Mouse (Mus musculus) hindbrain, embryonic 13.5 days (tissue): ENCODE measurements around the gene Zfp683. TPM values are rescaled to one million over a fixed set of nuclear protein-coding genes. Genes with fewer than 3 reads are reported as not detected.

Experiments used
- ATAC-seq: fragments of 200-750 bp; cut with Nextera tagmentation; 2 replicates; pipeline ENCODE4 v1.8.0; 2017; ENCODE audit warnings: moderate TSS enrichment; ENCODE audit not compliant: low FRiP score
- H3K27ac ChIP-seq: fragments of 300-500 bp; sonication (generic); 2 replicates; pipeline ENCODE4 v1.5.1; 2015; ENCODE audit warnings: inconsistent platforms, mild to moderate bottlenecking, moderate library complexity
- H3K27me3 ChIP-seq: fragments of 300-500 bp; sonication (generic); 2 replicates; pipeline ENCODE4 v1.6.1; 2015; ENCODE audit warnings: mild to moderate bottlenecking, inconsistent platforms
- H3K36me3 ChIP-seq: fragments of 300-500 bp; sonication (generic); 2 replicates; pipeline ENCODE4 v1.6.1; 2015; ENCODE audit warnings: mild to moderate bottlenecking, inconsistent platforms
- H3K4me1 ChIP-seq: fragments of 300-500 bp; sonication (generic); replicated peaks from 2 replicates; pipeline ENCODE4 v1.6.1; 2015; ENCODE audit warnings: inconsistent platforms
- H3K4me2 ChIP-seq: fragments of 300-500 bp; sonication (generic); 2 replicates; pipeline ENCODE4 v1.6.1; 2015; ENCODE audit warnings: inconsistent platforms, mild to moderate bottlenecking, moderate library complexity
- H3K4me3 ChIP-seq: fragments of 300-500 bp; sonication (generic); 2 replicates; pipeline ENCODE4 v1.5.1; 2015; ENCODE audit warnings: mild to moderate bottlenecking, inconsistent platforms
- H3K9ac ChIP-seq: fragments of 300-500 bp; sonication (generic); 2 replicates; pipeline ENCODE4 v1.6.1; 2015; ENCODE audit warnings: mild to moderate bottlenecking, inconsistent platforms
- H3K9me3 ChIP-seq: fragments of 300-500 bp; sonication (generic); 2 replicates; pipeline ENCODE4 v1.6.1; 2016; ENCODE audit warnings: inconsistent platforms
- WGBS: fragments of 180-500 bp; shearing (Covaris S2); methylation state at CpG from one replicate; pipeline ENCODE4 v1.1.7; 2015; 5-methylcytosine and 5-hydroxymethylcytosine counted together
- polyA plus RNA-seq: library from polyadenylated mRNA; unstranded; fragments of >200 nt; fragmentation: Nextera tagmentation; extraction: Ambion mirVana; gene quantifications from 2 replicates; pipeline ENCODE4 v1.2.1, GENCODE M21; 2015

Zfp683 gene
- polyA plus RNA-seq, 1 experiment from 2014 or later: not detected

DNA sequence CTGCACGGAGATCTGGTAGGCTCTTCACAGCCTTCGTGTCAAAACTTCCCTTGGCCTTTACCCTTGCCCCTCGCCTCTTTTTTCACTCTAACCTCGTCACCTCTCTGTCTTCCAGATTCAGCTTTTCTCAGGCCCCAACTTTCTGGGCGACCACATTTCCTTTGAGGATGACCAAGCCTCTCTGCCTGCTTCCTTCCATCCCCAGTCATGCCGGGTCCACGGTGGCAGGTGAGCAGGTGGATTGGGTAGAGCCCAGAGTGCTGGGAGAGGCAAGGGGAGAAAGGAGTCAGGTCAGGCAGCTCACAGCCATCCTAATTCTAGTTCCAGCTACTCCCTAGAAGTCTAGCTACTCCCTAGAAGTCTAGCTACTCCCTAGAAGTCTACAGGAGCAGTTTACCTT is 28.8 kb downstream of the Zfp683 start:
- Histone ChIP-seq H3K4me1 (peaks cover 17% of the 10 kb centered on the region), H3K27ac (no peak overlapping the region), H3K4me3 (peak overlapping the region; percentile 46), H3K4me2 (peak overlapping the region; percentile 76), H3K9me3 (no peaks in the 10 kb centered on the region), H3K9ac (0 out of 2 replicates have a peak overlapping the region, but pooled peaks have one; percentile 55), H3K36me3 (no peaks in the 10 kb centered on the region), H3K27me3 (peaks cover 33% of the 10 kb centered on the region)
- ATAC-seq: no peak
- WGBS: 14% methylated on average over 7 of the region's 7 CpGs

DNA sequence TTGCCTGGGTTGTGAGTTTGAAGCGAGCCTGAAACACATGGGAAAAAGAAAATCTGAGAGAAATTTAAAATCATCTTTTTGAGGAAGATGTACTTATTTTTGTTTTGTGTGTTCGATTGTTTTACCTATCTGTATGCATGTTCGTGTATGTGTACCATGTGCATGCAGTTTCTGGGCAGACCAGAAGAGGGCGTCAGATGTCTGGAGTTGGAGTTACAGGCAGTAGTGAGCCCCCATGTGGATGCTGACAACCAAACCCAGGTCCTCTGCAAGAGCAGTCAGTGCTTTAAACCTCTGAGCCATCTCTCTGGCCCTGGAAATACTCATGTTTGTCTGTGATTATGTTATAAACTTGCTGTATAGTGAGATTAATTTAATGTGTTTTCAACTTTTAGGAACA is 31.4 kb downstream of the Zfp683 start:
- 87% methylated on average over 4 of the region's 4 CpGs for WGBS
- H3K4me2 ChIP-seq: no peak overlapping the region
- no peak for ATAC-seq
- no peak overlapping the region for H3K4me3 ChIP-seq
- H3K9me3 ChIP-seq: no peaks in the 10 kb centered on the region
- peaks cover 32% of the 10 kb centered on the region for H3K27me3 ChIP-seq
- peaks cover 13% of the 10 kb centered on the region for H3K4me1 ChIP-seq
- H3K36me3 ChIP-seq: no peaks in the 10 kb centered on the region
- H3K27ac ChIP-seq: no peak overlapping the region
- no peak overlapping the region for H3K9ac ChIP-seq

DNA sequence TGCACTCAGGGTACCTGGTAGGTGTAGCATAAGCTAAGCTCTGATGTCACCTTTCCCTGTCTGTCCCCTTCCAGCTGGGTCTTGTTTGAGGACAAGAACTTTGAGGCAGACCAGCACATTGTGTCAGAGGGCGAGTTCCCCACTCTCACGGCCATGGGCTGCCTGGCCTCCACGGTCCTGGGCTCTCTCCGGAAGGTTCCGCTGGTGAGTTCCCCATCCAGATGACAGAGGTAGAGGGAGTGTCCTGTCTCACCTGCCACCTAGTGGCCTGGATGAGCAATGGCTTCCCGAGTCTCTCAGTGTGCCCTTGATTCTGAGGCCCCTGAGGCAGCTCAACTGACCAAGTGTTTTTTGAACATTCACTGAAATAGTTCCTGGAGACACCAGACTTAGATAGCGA is 33.8 kb downstream of the Zfp683 start:
- H3K4me2 ChIP-seq: 0 out of 2 replicates have a peak overlapping the region, but pooled peaks have one; percentile 27
- ATAC-seq: no peak

DNA sequence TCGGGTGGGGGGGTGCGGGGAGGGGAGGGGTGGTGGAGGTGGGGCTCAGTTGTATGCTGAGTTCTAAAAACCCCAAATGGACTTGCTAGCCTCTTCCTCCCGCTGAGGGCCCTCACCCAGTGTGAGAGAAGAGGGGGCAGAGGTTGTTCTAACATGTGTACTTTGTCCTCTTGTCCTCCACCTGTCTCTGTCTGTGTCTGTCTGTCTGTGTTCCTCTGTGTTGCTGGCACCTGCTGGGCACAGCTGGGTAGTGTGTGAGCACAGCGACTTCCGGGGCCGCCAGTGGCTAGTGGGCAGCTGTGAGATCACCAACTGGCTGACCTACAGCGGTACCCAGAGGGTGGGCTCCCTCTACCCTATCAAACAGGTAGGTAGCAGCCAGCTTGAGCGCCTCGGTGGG is 35.4 kb downstream of the Zfp683 start:
- ATAC-seq: no peak
- Histone ChIP-seq H3K9ac (no peak overlapping the region), H3K27me3 (no peaks in the 10 kb centered on the region), H3K4me2 (no peak overlapping the region), H3K27ac (no peak overlapping the region), H3K4me3 (no peak overlapping the region), H3K36me3 (no peaks in the 10 kb centered on the region), H3K9me3 (no peaks in the 10 kb centered on the region), H3K4me1 (no peaks in the 10 kb centered on the region)
- 79% methylated on average over 9 of the region's 9 CpGs for WGBS

More for the DNA sequence above, 33.8 kb downstream of the Zfp683 start:
- H3K4me3 ChIP-seq: no peak overlapping the region
- peaks cover 7% of the 10 kb centered on the region for H3K27me3 ChIP-seq
- no peak overlapping the region for H3K27ac ChIP-seq
- H3K4me1 ChIP-seq: peaks cover 3% of the 10 kb centered on the region
- H3K9me3 ChIP-seq: no peaks in the 10 kb centered on the region
- H3K36me3 ChIP-seq: no peaks in the 10 kb centered on the region
- H3K9ac ChIP-seq: no peak overlapping the region
- WGBS: 53% methylated on average over 7 of the region's 7 CpGs

DNA sequence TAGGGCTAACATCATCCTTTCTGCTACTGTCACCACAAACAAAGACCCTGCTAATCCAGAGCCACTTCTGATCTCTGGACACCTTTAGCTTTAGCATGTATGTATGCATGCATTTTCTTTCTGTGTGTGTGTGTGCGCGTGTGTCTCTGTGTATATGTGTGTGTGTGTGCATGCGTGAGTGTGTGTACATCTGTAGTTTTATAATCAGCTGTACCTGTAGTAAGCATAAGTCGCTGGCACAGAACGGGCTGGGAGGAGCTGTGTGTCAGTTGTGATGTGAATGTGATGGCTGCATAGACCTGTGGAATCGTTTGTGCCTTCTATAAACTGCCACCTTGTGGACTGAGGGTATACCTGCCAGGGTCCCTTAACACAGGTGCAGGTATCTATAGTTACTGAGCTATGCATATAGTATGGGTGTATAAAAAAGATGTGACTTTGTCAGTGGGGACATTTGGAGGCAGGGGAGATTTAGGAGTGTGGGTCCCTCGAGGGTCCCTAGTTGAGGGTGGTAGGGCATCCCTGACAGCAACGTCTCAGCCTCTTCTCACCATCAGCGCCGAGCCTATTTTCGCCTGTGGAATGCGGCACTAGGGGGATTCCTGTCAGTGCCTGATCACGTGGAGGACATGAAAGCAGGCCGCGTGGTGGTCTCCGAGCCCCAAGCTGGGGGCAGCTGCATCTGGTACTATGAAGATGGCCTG is 37.0 kb downstream of the Zfp683 start:
- H3K9ac ChIP-seq: no peak overlapping the region
- H3K9me3 ChIP-seq: no peaks in the 10 kb centered on the region
- H3K4me1 ChIP-seq: no peaks in the 10 kb centered on the region
- H3K36me3 ChIP-seq: no peaks in the 10 kb centered on the region
- no peak overlapping the region for H3K4me2 ChIP-seq
- 87% methylated on average over 16 of the region's 16 CpGs for WGBS
- no peak overlapping the region for H3K4me3 ChIP-seq
- H3K27me3 ChIP-seq: no peaks in the 10 kb centered on the region
- no peak overlapping the region for H3K27ac ChIP-seq
- no peak for ATAC-seq

DNA sequence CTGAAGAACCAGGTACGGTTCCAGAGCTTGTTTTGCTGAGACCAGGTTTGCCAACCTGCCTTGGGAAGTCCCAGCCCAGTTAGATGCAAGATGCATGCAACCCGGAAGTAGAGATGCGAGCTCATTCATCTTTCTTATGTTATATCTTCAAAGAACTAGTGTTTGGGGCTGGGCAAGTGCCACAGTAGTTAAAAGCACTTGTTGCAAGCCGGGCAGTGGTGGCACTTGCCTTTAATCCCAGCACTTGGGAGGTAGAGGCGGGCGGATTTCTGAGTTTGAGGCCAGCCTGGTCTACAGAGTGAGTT is 37.5 kb downstream of the Zfp683 start:
- H3K27ac ChIP-seq: no peak overlapping the region
- no peaks in the 10 kb centered on the region for H3K9me3 ChIP-seq
- H3K4me2 ChIP-seq: no peak overlapping the region
- WGBS: 83% methylated on average over 6 of the region's 6 CpGs
- no peak for ATAC-seq
- no peaks in the 10 kb centered on the region for H3K27me3 ChIP-seq
- no peak overlapping the region for H3K4me3 ChIP-seq
- H3K4me1 ChIP-seq: no peaks in the 10 kb centered on the region
- no peak overlapping the region for H3K9ac ChIP-seq
- no peaks in the 10 kb centered on the region for H3K36me3 ChIP-seq

DNA sequence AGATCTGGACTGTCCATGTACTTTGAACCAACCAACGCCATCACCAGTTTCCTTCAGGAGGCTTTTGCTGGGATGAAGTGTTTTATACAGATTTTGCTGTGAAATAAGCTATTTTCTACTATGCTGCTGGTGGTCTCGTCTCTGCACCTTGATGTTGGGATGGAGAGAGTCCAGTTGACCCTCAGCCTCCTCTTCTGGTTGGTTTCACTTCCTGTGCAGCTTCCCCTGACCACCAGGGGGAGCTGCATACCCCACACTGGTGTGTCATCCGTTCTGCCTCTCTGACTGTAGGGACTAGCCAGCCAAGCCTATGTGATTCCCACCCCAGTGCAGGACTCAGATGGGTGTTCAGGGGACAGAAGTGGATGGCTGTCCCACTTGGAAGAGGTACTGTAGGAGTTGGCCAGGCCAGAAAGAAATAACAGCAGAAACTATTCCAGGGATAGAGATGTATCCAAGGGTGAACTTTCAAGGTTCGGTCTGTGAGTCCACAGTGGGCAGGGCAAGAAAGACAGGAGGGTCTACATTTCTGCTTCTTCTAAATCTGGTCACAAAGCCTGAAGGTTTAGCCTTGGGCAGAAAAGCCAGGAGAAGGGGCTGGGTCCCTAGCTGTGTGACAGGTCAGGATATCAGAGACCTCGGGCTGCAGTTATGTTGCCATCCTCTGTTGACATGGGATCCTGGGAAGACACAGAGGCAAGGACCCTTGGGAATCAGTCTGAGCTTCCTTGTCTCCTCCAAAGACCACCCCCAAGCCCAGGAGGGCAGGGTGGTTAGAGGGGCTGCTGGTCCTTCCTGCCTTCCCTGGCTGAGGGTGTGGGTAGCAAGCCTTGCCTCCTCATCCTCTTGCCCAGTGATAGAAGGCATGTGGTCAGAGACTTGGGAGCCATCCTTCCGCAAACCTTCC is 39.0 kb downstream of the Zfp683 start:
- no peak for ATAC-seq
- H3K4me3 ChIP-seq: no peak overlapping the region
- H3K9ac ChIP-seq: no peak overlapping the region
- no peak overlapping the region for H3K27ac ChIP-seq
- no peaks in the 10 kb centered on the region for H3K9me3 ChIP-seq
- no peaks in the 10 kb centered on the region for H3K4me1 ChIP-seq
- no peaks in the 10 kb centered on the region for H3K36me3 ChIP-seq
- 74% methylated on average over 6 of the region's 6 CpGs for WGBS
- H3K4me2 ChIP-seq: no peak overlapping the region
- H3K27me3 ChIP-seq: no peaks in the 10 kb centered on the region

DNA sequence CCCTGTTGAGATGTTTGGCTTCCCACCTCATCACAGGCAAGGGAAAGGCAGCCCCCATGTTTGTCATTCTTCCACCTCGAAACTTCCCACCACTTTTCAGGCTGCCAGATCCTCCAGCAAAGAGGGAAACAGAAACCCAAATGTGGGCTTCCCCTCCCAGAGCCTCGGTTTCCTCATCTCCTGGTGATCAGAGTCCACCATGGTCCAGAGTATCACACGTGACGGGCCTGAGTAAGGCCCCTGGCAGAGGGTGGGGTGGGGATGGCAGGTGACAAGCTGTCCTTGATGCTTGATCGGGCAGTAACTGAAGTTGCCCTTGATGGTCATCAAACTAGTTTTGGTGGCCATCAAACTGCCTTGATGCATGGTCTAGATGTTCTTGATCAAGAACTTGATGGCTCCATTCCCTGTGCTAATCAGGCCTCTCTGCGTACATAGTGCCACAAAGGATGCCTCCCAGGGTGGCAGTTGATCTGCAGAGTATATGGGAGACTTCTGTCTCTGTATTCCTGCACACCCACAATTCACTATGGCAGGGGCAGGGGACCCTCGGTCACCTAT is 40.4 kb downstream of the Zfp683 start:
- H3K4me3 ChIP-seq: no peak overlapping the region
- WGBS: 88% methylated on average over 7 of the region's 7 CpGs

DNA sequence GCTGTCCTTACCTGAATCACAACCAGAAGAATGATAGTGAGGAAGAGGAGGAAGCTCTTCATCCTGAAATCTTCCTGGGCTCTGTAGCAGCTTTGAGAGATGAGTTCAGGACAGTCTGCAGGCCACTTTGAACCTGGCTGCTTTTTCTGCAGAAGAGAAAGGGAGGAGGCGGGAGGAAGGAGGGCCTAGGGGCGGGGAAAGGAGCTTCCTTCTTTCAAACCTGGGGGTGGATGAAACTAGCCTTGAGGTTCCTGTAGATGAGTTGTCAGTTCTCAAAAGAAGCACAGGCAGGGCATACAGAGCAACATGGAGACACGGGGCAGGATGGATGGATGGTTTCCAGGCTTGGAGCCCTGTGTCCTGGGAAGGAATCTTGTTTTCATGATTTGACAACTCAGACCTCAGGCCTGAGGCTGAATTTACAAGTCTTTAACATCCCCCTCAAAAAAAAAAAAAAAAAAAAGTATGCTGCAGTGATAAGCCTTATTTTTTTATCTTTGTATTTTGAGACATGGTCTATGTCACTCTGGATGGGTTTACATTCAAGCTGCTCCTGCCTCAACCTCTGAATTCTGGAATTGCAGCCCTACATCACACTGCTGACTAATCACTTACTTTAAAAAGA is 41.4 kb downstream of the Zfp683 start, which contains the start of gene Cd52:
Gene Cd52 (minus strand): TSS at position 160 of the 625 bp plus-strand sequence.
- H3K27me3 ChIP-seq: no peaks in the 10 kb centered on the region
- no peaks in the 10 kb centered on the region for H3K9me3 ChIP-seq
- no peak within 1 kb of the TSS for H3K4me3 ChIP-seq
- H3K36me3 ChIP-seq: no peaks in the 10 kb centered on the region
- 53% methylated on average over 3 of the region's 3 CpGs for WGBS
- H3K4me2 ChIP-seq: no peak within 1 kb of the TSS
- no peak within 1 kb of the TSS for H3K27ac ChIP-seq
- ATAC-seq: no peak
- H3K4me1 ChIP-seq: no peaks in the 10 kb centered on the region
- H3K9ac ChIP-seq: no peak within 1 kb of the TSS

More for the DNA sequence above, 40.4 kb downstream of the Zfp683 start:
- H3K9ac ChIP-seq: no peak overlapping the region
- ATAC-seq: no peak
- H3K36me3 ChIP-seq: no peaks in the 10 kb centered on the region
- H3K27ac ChIP-seq: no peak overlapping the region
- H3K27me3 ChIP-seq: no peaks in the 10 kb centered on the region
- H3K9me3 ChIP-seq: no peaks in the 10 kb centered on the region
- no peaks in the 10 kb centered on the region for H3K4me1 ChIP-seq
- no peak overlapping the region for H3K4me2 ChIP-seq

DNA sequence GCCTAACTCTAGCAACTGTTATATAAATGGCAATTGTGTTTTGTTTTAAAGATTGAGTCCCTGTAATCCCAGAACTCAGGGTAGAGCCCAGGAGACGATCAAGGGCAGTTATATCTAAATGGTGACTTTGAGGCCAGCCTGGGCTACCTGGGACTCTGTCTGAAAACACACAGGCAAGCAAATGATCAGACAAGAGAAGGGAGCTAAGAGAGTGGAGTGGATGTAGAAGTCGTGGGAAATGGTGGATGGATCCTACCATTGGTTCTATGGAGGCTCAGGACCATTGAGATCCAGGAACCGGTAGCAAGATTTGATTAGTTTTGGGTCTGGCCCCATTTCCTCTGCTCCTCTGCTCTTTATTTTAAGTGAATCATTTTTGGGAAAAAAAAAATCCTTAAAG is 42.5 kb downstream of the Zfp683 start:
- Histone ChIP-seq H3K4me1 (no peaks in the 10 kb centered on the region), H3K9me3 (no peaks in the 10 kb centered on the region), H3K4me3 (no peak overlapping the region), H3K4me2 (no peak overlapping the region), H3K36me3 (no peaks in the 10 kb centered on the region), H3K27ac (no peak overlapping the region), H3K9ac (no peak overlapping the region), H3K27me3 (no peaks in the 10 kb centered on the region)
- ATAC-seq: no peak
- WGBS: 87% methylated on average over 3 of the region's 3 CpGs

DNA sequence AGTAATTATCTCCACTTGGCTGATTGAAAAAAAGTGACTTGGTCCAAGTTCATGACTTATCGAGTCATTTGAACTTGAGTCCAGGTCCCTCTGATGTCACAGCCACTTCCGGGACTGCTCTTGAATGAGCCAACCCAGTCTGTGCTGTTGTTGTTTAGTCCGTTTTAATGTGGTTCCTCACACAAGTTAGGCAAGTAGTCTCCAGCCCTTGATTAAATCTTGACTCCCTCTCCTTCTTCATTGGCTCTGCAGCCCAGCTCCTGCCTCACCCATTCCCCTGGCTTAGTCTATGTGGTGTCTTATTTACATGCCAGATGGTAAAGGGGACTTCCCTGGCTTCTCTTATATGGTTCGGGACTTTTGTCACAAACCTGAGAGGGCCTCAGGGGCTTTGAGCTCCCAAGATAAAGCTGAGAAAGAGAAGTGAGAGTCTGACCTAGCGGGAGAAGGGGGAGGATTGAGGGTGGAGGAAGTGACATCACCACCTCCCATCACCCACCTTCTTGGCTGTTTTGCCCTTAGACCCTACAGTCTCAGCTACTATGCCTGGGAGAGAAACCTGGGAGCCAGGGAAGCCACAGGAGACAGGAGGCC is 43.5 kb downstream of the Zfp683 start:
- H3K27ac ChIP-seq: no peak overlapping the region
- no peak overlapping the region for H3K9ac ChIP-seq
- no peak overlapping the region for H3K4me2 ChIP-seq
- no peaks in the 10 kb centered on the region for H3K4me1 ChIP-seq
- H3K9me3 ChIP-seq: no peaks in the 10 kb centered on the region
- no peaks in the 10 kb centered on the region for H3K36me3 ChIP-seq
- no peaks in the 10 kb centered on the region for H3K27me3 ChIP-seq
- no peak overlapping the region for H3K4me3 ChIP-seq
- 83% methylated on average over 5 of the region's 5 CpGs for WGBS
- ATAC-seq: no peak

DNA sequence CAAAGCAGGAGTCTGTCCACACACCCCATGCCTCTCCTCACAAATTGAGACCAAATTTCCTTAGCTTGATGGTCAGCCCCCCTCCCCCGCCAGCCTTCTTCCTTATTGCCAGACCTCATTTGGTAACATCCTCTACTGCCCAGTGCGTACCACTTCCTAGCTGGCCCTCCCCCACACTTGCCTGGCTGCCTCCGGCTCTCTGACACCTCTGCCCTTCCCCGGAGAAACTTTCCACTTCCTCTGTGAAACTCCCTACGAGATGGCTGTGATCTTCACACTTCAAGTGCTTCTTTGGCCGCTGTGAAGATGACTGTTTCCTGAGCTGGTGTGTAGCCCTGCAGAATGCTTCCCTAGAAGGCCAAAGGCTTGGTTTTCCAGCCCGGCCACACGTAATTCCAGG is 45.0 kb downstream of the Zfp683 start:
- ATAC-seq: no peak
- Histone ChIP-seq H3K9ac (no peak overlapping the region), H3K36me3 (no peaks in the 10 kb centered on the region), H3K27me3 (no peaks in the 10 kb centered on the region), H3K4me1 (peaks cover 8% of the 10 kb centered on the region; the same call in 1 of the 2 replicates), H3K4me3 (no peak overlapping the region), H3K9me3 (no peaks in the 10 kb centered on the region), H3K27ac (no peak overlapping the region), H3K4me2 (no peak overlapping the region)
- 83% methylated on average over 8 of the region's 8 CpGs for WGBS
